Mouse (Mus musculus): ENCODE data around the gene Gm49394. TPM values are rescaled to one million over a fixed set of nuclear protein-coding genes. Genes with fewer than 3 reads are reported as not detected.

The Gm49394 gene
- polyA plus RNA-seq, 1 experiment from 2014 or later: not detected

DNA sequence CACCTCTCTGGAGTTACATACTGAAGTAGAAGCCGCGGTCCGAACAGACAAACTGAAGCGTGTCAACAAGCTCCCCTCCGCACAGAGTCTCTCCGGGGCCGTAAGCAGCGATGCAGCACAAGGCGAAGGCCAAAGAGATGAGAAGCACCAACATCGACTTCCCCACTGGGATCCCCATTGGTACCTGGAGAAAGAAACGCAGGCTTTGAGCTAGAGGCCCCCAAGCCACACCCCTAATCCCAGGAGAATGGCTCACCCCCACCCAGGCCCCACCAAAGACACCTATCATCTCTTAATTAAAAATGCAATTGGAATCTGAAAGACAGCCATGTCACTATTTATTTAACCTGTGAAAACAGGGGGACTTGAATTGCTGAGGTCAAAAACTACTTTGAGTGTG lies 14.1 kb downstream of the Gm49394 start:
- Histone ChIP-seq H3K27me3 (ENCODE audit: control insufficient read depth, insufficient read depth, low read length) (peaks cover 90% of the 10 kb centered on the region), H3K9me3 (ENCODE audit: control insufficient read depth, low read length) (no peaks in the 10 kb centered on the region), H3K4me1 (replicated peaks; ENCODE audit: control insufficient read depth, insufficient read depth, low read length) (peaks cover 5% of the 10 kb centered on the region; the same call in 1 of the 2 replicates), H3K36me3 (replicated peaks; ENCODE audit: control insufficient read depth, insufficient read depth) (no peaks in the 10 kb centered on the region), H3K27ac (no peak overlapping the region), H3K4me3 (replicated peaks; ENCODE audit: low read length) (no peak overlapping the region), H3K4me2 (replicated peaks) (no peak overlapping the region; the same call in 1 of the 2 replicates), H3K9ac (no peak overlapping the region)
- DNase-seq (ENCODE audit: low spot score) (no peak), ATAC-seq (ENCODE audit: low FRiP score) (no peak)
- WGBS: 7% methylated on average over 11 of the region's 11 CpGs

DNA sequence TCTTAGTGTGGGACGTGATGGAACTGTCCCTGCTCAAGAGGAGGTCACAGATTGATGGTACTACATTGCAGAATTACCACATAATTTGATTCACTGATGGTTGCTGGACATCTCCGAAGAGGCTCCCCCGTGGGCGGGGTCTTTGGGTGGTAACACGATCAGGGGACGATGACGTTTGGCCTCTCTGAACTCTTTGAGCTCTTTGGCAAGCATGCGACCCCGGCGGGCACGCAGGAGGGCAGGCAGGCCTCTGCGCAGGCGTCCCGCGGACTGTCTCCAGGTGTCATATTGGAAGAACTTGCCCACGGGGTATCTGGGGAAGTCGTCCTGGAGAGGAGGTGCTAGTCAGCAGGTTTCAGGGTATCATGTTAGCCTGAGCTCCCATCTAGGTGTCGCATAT lies 16.0 kb downstream of the Gm49394 start:
- no peak for DNase-seq (ENCODE audit: low spot score)
- 7% methylated on average over 18 of the region's 18 CpGs for WGBS

DNA sequence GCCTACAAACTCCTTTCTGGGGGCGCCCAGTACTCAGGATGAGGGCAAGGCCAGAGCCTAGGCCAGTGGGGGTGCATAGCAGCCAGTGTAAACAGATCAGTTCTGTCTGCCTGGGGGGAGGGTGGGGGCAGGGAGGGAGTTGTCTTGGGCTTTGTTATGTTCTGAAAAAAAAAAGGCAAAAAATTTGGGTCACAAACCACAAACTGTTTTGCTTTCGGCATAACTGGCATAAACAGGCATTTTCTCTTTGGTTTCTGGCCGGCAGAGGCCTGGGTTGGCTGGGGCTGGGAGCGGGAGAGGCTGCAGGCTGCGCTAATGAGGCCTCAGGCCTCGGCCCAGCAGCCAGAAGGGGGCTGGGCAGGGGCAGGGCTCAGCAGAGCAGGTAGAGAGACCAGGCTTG lies 23.1 kb downstream of the Gm49394 start:
- DNase-seq (ENCODE audit: low spot score) (no peak), ATAC-seq (ENCODE audit: low FRiP score) (no peak)
- H3K9ac ChIP-seq: no peak overlapping the region
- no peak overlapping the region for H3K4me2 ChIP-seq (replicated peaks)
- H3K27me3 ChIP-seq (ENCODE audit: control insufficient read depth, insufficient read depth, low read length): peaks cover 4% of the 10 kb centered on the region; the same call in 1 of the 2 replicates
- no peaks in the 10 kb centered on the region for H3K9me3 ChIP-seq (ENCODE audit: control insufficient read depth, low read length)
- no peak overlapping the region for H3K4me3 ChIP-seq (replicated peaks; ENCODE audit: low read length)
- no peaks in the 10 kb centered on the region for H3K36me3 ChIP-seq (replicated peaks; ENCODE audit: control insufficient read depth, insufficient read depth)
- 27% methylated on average over 6 of the region's 6 CpGs for WGBS
- H3K27ac ChIP-seq: no peak overlapping the region
- no peaks in the 10 kb centered on the region for H3K4me1 ChIP-seq (replicated peaks; ENCODE audit: control insufficient read depth, insufficient read depth, low read length)

More for the DNA sequence above, 16.0 kb downstream of the Gm49394 start:
- Histone ChIP-seq H3K4me1 (replicated peaks; ENCODE audit: control insufficient read depth, insufficient read depth, low read length) (no peaks in the 10 kb centered on the region; the same call in 1 of the 2 replicates), H3K9ac (no peak overlapping the region), H3K9me3 (ENCODE audit: control insufficient read depth, low read length) (no peaks in the 10 kb centered on the region), H3K27ac (no peak overlapping the region), H3K36me3 (replicated peaks; ENCODE audit: control insufficient read depth, insufficient read depth) (no peaks in the 10 kb centered on the region), H3K27me3 (ENCODE audit: control insufficient read depth, insufficient read depth, low read length) (peaks cover 72% of the 10 kb centered on the region), H3K4me2 (replicated peaks) (no peak overlapping the region), H3K4me3 (replicated peaks; ENCODE audit: low read length) (no peak overlapping the region)
- no peak for ATAC-seq (ENCODE audit: low FRiP score)

DNA sequence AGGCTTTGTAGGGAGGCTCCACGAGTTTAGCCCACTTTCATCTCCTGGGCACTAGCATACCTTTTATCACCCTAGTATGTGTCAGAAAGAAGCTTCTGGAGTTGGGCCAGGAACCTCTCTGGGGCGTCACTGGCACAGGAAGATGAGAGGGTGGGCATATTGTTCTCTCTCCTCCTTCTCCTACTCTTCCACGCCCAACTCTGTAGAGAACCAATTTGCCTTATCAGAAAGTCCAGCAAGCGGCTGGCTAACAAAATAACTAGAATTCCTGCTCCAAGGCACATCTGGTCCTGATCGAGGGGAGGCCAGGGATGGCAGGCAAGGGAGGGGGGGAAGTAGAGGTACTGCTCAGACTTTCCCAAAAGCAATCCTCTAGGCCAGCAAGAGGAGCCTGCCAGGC lies 24.7 kb downstream of the Gm49394 start:
- Histone ChIP-seq H3K4me1 (replicated peaks; ENCODE audit: control insufficient read depth, insufficient read depth, low read length) (no peaks in the 10 kb centered on the region), H3K4me2 (replicated peaks) (no peak overlapping the region), H3K36me3 (replicated peaks; ENCODE audit: control insufficient read depth, insufficient read depth) (no peaks in the 10 kb centered on the region), H3K27me3 (ENCODE audit: control insufficient read depth, insufficient read depth, low read length) (no peaks in the 10 kb centered on the region), H3K4me3 (replicated peaks; ENCODE audit: low read length) (no peak overlapping the region), H3K27ac (no peak overlapping the region), H3K9ac (no peak overlapping the region), H3K9me3 (ENCODE audit: control insufficient read depth, low read length) (no peaks in the 10 kb centered on the region)
- ATAC-seq (ENCODE audit: low FRiP score) (no peak), DNase-seq (ENCODE audit: low spot score) (no peak)
- whole genome bisulfite sequencing: 53% methylated on average over 5 of the region's 5 CpGs

DNA sequence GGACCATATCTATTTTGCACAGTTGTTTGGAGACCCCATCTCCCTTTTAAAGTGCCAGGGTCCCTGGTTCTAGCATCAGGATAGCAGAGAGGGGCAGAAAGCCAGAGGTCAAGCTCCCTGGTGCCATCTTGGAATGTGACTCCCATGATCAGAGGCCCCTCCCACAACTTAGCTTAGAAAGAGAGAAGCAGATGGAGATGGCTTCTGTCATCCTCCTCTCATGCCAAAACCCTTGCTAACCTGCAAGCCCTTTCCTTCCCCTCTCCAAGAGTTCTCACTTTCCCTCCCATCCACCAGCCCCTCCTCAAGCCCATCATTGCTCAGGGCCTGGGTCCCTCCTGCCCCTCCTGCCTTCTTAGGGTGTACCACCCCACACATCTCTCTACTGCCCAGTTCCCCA lies 33.6 kb downstream of the Gm49394 start:
- Histone ChIP-seq H3K36me3 (replicated peaks; ENCODE audit: control insufficient read depth, insufficient read depth) (no peaks in the 10 kb centered on the region), H3K4me1 (replicated peaks; ENCODE audit: control insufficient read depth, insufficient read depth, low read length) (0 out of 2 replicates have a peak, but pooled peaks cover 3% of the 10 kb centered on the region), H3K9me3 (ENCODE audit: control insufficient read depth, low read length) (no peaks in the 10 kb centered on the region), H3K4me3 (replicated peaks; ENCODE audit: low read length) (no peak overlapping the region), H3K4me2 (replicated peaks) (no peak overlapping the region), H3K27me3 (ENCODE audit: control insufficient read depth, insufficient read depth, low read length) (no peaks in the 10 kb centered on the region), H3K9ac (no peak overlapping the region), H3K27ac (no peak overlapping the region)
- ATAC-seq (ENCODE audit: low FRiP score) (no peak), DNase-seq (ENCODE audit: low spot score) (no peak)

DNA sequence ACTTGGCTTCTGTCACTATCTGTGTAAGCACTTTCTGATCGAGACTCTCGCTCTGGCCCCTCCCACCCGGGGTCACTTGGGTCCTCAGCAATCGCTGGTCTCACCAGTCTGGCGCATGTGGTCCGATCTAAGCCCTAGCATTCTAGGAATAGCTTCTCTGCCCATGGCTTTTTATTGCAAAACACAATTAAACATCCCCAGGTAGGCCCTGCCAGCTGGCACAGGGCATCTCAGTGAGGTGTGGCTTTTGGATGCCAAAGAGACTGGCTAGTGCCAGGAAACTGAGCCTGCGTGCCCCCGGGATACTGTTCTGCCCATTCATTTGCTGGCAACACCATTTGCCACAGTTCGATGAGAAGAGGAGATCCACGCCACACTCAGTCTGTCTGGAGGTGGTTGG lies 39.1 kb downstream of the Gm49394 start:
- H3K27me3 ChIP-seq (ENCODE audit: control insufficient read depth, insufficient read depth, low read length): no peaks in the 10 kb centered on the region; the same call in 1 of the 2 replicates
- no peak overlapping the region for H3K4me2 ChIP-seq (replicated peaks)
- H3K4me3 ChIP-seq (replicated peaks; ENCODE audit: low read length): no peak overlapping the region
- no peaks in the 10 kb centered on the region for H3K9me3 ChIP-seq (ENCODE audit: control insufficient read depth, low read length)
- no peaks in the 10 kb centered on the region for H3K4me1 ChIP-seq (replicated peaks; ENCODE audit: control insufficient read depth, insufficient read depth, low read length)
- ATAC-seq (ENCODE audit: low FRiP score) (no peak), DNase-seq (ENCODE audit: low spot score) (no peak)
- no peaks in the 10 kb centered on the region for H3K36me3 ChIP-seq (replicated peaks; ENCODE audit: control insufficient read depth, insufficient read depth)
- no peak overlapping the region for H3K9ac ChIP-seq
- 77% methylated on average over 10 of the region's 10 CpGs for WGBS
- H3K27ac ChIP-seq: no peak overlapping the region

DNA sequence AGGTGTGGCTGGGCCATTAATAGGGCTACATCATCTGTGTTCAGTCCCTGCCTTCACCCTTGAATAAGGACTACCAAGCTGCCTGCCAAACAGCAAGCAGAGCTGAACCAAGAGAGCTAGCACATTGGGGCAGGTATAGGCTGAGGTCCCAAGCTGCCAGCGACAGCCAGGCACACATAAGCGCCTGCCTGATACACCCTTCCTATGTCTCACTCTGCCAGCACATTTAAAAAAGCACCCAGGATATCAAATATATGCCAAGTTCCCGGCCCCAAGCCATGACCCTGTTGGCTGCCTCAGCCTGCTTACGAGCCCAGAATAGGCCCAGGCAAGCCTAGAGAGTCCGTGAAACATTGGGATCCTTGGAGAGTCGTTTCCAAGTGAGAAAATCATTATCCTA lies 39.9 kb downstream of the Gm49394 start:
- ATAC-seq (ENCODE audit: low FRiP score): no peak
- no peaks in the 10 kb centered on the region; the same call in 1 of the 2 replicates for H3K27me3 ChIP-seq (ENCODE audit: control insufficient read depth, insufficient read depth, low read length)
- WGBS: 83% methylated on average over 6 of the region's 6 CpGs

DNA sequence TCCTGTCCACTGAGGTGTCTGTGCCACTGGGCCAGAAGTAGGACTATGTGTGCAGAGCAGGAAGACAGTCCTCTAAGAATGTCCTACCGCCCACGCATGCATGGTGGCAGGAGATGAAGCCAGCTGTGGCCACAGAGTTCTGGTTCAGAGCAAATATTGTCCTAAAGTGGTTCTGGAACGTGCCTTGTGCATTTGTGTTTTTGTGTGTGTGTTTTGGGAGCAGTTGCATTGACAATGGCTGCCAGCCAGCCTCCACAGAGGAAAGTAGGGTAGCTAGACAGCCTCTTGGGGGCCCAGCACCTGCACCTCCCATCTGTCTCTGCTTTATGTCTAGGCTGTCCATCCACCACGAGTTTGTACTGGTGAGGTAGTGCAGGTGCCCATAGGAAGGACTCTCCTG lies 47.6 kb downstream of the Gm49394 start:
- no peak overlapping the region for H3K9ac ChIP-seq
- no peak for DNase-seq (ENCODE audit: low spot score)
- H3K27ac ChIP-seq: no peak overlapping the region
- ATAC-seq (ENCODE audit: low FRiP score): no peak
- no peaks in the 10 kb centered on the region for H3K4me1 ChIP-seq (replicated peaks; ENCODE audit: control insufficient read depth, insufficient read depth, low read length)
- H3K9me3 ChIP-seq (ENCODE audit: control insufficient read depth, low read length): no peaks in the 10 kb centered on the region
- H3K27me3 ChIP-seq (ENCODE audit: control insufficient read depth, insufficient read depth, low read length): no peaks in the 10 kb centered on the region
- no peaks in the 10 kb centered on the region for H3K36me3 ChIP-seq (replicated peaks; ENCODE audit: control insufficient read depth, insufficient read depth)
- 70% methylated on average over 4 of the region's 4 CpGs for WGBS
- no peak overlapping the region for H3K4me2 ChIP-seq (replicated peaks)
- H3K4me3 ChIP-seq (replicated peaks; ENCODE audit: low read length): no peak overlapping the region

More for the DNA sequence above, 39.9 kb downstream of the Gm49394 start:
- Histone ChIP-seq H3K9me3 (ENCODE audit: control insufficient read depth, low read length) (no peaks in the 10 kb centered on the region), H3K27ac (no peak overlapping the region), H3K4me2 (replicated peaks) (no peak overlapping the region), H3K4me3 (replicated peaks; ENCODE audit: low read length) (no peak overlapping the region), H3K9ac (no peak overlapping the region), H3K4me1 (replicated peaks; ENCODE audit: control insufficient read depth, insufficient read depth, low read length) (no peaks in the 10 kb centered on the region), H3K36me3 (replicated peaks; ENCODE audit: control insufficient read depth, insufficient read depth) (no peaks in the 10 kb centered on the region)
- DNase-seq (ENCODE audit: low spot score): no peak

DNA sequence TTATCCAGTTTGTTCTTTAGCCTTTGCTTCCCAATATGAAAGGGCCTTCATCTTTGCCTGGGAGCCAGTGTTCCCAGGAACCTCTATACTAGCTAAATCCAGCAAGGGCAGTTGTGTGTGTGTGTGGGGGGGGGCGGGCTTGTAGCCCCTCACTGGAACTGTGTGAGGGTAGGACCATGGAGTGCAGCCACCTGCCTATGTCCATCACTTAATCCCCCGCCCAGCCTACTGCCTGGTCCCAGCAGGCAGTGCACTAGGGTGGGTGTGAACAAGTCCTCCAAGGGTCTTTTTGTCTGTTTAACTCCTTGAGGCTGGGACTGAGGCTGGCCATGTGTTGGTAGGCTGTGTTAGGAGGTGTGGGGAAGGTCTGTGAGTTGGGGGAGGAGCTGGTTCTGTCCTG lies 56.7 kb downstream of the Gm49394 start:
- Histone ChIP-seq H3K27ac (no peak overlapping the region), H3K4me2 (replicated peaks) (no peak overlapping the region), H3K4me1 (replicated peaks; ENCODE audit: control insufficient read depth, insufficient read depth, low read length) (peaks cover 6% of the 10 kb centered on the region), H3K27me3 (ENCODE audit: control insufficient read depth, insufficient read depth, low read length) (no peaks in the 10 kb centered on the region), H3K9ac (no peak overlapping the region), H3K9me3 (ENCODE audit: control insufficient read depth, low read length) (no peaks in the 10 kb centered on the region), H3K36me3 (replicated peaks; ENCODE audit: control insufficient read depth, insufficient read depth) (no peaks in the 10 kb centered on the region), H3K4me3 (replicated peaks; ENCODE audit: low read length) (no peak overlapping the region)
- 65% methylated on average over 2 of the region's 2 CpGs for WGBS
- DNase-seq (ENCODE audit: low spot score): no peak
- no peak for ATAC-seq (ENCODE audit: low FRiP score)

All from hindbrain, embryonic 14.5 days (tissue).